Mouse (Mus musculus) gastrocnemius, adult 18-20 months (tissue): ENCODE measurements at regions not wholly inside any gene's neighbourhood (a gene's known extent, or its start where the extent isn't known, plus 50 kb on each side); places are given as distances from the start of the nearest gene placed in this dataset.

Experiments used
- DNase-seq: peaks from one replicate; pipeline ENCODE4 v3.0.0; 2021; ENCODE audit warnings: low spot score

DNA sequence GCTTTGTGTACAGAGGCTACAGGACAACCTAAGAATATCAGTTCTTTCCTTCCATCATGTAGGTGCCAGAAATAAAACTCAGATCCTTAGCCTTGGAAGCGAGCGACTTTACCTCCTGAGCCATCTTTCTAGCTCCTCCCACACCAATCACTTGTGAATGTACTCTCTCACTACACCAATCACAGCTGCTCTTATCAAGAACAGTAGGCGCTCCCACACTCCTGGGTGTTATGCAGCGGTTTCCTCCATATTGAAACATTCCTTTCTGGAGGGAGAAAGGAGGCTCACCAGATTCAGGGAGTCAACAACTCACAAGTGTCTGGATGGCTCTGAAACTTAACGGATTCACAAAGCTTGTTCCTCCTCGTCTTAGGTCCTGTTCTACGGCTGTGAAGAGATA is 168.1 kb upstream of the Arid2 start:
- DNase-seq, result no peak

DNA sequence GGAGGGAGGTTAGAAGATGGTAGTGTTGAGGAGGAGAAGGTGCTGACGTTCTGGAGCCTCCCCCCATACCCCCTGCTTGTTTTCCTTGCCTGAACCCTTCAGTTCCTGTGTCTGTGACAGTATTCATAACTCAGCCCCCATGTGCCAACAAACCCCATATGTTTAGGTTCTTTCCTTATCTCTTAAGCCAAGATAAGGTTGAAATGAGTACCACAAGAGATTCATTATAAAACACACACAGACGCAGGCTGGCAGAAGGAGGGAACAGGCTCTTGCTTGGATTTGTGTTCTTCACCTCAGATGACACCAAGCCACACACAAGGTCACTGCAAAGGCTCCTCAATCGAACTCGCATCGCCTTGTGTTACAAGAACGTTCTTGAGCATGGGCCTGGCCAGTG is 162.9 kb upstream of the Arid2 start:
- DNase-seq, result no peak

DNA sequence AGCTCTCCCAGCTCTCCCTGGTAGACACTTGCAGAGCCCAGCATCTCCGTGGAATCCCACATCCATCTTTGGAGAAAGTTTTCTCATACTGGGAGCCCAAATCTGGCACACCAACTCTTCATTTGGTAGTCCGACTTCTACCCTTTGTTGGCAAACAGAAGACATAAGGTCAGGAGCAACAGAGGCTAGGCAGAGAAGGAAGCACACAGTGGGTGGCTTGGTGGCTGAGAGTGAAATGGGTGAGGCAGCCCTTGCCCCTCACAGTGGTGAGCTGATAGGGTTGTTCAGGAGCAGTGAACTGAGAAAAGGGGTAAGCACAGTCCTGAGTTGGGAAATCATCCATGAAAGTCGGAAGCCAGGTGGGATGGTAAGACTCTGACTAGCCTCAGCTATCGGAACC is 157.6 kb upstream of the Arid2 start:
- no peak for DNase-seq

DNA sequence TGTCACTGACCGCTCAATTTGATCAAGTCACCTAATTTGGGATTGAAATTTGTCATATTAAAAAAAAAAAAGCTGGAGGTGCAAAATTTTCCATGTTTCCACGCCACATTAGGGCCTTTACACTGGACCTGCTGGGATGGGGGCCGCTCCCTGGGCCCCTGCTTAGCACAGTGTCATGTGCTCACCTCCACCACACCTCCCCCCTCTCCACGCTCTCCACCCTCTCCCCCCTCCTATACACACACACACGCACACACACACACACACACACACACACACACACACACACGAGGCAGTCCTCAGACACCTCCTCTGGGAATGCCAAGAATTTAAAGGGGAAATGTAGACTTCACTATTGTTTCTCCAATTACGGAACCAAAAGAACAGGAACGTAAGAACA is 156.8 kb upstream of the Arid2 start:
- DNase-seq, result no peak

DNA sequence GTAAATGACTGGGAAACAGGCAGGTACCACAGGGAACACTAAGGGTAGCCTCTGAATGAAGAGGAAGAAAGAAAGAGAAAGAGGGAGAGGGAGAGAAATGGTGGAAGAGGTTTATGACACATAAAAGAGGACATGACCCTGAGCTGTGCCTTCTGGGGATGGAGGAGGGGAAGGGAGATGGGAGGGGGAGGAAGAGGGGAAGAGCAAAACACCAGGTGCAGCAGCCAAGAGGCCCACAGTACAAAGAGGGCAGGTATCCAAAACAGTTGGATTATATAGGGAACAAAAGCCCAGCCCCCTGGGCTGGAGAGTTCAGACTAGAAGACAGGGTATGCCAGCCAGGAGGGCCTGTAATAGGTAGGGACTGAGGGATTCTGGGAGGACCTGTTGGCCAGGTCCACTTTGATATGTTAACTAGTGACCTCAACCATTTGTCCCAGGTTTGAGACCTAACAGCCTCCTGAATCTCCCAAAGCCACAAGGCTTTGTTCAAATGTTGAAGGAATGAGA is 155.7 kb upstream of the Arid2 start:
- DNase-seq, result no peak

DNA sequence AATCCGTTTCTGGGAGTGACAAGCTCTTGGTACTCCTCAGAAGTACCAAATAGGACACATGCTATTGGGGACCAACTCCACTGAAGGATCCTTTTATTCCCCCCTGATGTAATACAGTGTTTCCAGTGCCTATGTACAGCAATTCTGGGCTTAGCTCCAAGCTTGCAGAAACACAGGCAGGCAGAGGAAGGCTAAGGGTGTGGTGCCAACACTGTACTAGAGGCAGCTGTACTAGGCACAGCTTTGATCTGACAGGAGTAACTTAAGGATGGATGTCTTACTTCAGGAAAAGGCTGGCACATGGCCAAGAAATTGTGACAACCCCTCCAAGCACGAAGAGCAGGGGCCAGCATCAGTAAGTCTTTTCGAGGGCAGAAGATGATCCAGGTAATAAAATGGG is 154.7 kb upstream of the Arid2 start:
- DNase-seq, result peak; percentile 3

DNA sequence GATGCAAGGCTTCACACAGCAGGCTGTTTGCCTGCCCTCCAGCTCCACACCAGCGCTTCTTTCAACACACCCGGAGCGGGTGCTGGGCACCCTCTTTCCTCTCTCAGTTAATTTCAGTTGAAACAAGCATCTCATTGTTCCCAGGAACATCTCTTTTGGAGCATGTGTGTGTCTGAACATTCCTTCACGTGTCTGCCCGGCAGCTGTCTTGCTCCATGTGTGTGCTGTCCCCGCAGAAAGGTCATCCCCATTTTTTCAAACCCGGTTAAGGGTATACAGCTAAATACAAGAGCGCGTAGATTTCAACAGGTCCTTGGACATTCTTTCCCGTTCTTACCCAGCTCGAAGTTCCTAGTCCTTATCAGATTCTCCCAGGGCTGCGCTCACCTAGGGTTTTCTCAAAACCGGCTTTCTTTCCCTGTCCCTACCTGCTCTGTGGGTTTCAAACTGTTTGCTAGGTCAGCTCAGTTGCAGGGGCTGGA is 152.0 kb upstream of the Arid2 start:
- no peak for DNase-seq

DNA sequence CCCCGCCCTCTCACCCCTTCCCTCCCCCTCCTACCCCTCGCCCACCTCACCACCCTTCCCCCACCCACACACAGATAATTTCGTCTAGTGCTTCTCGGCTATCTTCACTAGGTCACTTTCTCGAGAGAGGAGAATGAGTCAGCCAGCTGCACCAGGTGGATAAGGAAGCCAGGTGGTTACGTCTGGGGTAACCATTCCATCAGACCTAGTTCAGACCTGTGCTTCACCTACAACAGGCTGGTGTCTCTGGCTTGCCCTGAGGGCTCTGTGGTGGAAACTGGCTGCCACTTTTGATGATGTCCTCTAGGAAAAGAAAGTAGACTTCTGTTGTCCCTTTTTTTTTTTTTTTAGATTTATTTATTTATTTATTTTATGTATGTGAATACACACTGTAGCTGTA is 151.5 kb upstream of the Arid2 start:
- no peak for DNase-seq

DNA sequence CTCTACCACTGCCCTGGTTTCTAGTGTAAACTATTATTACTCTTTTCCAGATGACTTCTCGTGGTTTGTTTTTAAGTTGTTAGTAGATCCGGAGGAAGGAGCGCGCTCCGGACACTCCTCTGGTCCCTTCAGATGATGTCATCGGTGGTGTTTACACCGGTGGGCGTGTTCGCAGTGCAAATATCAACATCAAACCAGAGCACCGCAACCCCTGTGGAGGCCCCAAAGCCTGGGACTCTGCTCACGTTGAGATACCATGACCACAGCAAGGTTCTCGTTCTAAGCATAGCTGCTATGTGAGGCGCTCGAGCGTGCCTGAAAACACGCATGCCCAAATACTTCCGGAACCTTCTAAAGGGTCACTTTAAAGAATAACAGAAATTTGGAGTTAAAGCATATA is 149.8 kb upstream of the Arid2 start:
- DNase-seq, result no peak

DNA sequence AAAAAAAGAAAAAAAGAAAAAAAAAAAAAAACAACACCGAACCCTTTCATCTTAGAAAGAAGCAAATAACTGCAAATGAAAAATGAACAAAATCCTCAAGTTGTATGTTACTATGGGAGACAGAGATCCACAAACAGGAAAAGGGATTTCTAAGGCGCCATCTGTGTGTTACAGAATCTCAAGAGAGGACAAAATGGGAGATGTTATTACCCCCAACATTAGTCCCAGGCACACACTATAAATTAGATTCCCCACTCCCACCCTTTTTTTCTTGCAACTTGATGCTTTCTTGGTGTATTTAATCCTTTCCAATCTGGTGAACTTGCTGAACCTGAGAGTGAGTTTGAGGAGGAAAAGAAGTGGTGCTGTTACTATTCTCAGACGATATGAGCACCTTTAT is 149.4 kb upstream of the Arid2 start:
- no peak for DNase-seq

DNA sequence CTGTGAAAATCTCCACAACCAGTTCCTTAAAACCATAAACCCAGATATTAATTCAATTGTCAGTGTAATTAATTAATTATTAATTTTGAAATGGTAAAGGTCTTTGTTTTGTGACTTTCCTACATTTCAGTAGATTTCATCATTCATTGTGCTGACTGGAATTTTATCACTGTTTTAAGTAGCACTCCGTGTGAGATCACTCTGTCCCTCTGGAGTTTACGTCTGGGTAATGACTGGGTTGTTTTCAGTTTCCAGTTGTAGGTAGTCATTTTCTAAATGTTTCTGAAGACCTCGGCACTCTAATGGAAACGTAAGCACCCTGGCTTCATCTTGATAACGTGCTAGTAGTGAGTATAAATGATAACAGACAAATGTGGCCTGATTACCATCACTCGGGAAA is 133.8 kb upstream of the Arid2 start:
- no peak for DNase-seq

DNA sequence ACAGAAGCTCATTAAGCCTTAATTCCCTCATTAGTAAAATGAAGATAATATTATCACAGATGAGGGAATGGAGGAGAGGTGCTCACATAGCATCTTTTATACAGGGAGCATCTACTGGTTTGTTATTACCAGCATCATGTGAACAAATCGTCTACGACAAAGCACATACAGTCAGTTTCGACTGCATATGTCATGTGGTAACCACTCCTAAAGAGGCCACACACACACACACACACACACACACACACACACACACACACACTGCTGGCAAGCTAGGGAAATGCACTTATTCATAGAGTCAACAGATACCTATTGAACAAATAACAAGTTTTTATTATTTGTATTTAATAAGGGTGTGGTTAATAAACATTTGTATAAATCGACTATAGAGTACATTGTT is 129.0 kb upstream of the Arid2 start:
- DNase-seq, result no peak

DNA sequence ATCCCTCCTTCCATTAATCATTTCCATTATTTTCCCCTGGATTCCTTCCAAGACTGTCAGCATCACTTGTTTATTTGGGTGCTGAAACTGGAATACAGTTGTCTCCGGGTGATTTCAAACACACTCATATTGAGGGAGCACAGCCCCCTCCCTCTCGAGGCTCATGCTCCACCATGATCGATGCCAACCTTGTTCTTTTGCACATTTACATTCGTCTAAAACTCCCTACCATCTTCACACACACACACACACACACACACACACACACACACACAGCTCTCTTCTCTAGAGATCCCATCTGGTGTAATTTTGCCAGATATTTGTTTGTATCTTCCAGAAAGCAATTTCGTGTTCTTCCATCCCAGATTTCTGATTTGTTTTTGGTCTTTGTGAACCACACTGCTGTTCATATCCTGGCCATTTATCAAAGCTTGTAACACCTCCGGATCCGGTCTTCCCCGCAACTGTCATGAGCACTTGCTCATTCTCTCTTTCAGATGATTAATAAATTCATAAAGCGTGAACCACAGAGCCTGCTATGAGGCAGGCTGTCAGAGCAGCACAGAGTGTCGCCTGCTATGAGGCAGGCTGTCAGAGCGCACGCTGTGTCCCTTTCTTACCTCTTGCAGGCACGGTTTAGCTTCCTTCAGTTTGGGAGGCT is 122.4 kb upstream of the Arid2 start:
- no peak for DNase-seq

DNA sequence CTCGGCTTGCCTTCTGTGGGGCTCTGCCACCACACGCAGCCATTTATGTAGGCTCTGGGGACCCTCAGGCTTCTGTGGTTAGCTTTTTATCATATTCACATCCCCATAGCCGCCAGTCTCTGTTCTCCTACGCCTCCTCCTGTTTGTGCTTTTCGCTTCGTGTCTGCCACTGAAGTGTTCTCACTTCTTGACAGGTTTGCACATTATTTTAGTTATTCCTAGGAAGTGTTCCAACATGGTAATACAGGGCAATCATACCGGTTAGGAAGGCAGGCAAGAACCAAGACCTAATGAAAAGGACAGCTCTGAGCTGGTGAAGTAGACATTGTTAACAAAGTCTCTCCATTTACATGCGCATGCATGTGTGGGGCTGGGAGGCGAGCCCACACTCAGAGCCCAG is 120.1 kb upstream of the Arid2 start:
- DNase-seq, result no peak

DNA sequence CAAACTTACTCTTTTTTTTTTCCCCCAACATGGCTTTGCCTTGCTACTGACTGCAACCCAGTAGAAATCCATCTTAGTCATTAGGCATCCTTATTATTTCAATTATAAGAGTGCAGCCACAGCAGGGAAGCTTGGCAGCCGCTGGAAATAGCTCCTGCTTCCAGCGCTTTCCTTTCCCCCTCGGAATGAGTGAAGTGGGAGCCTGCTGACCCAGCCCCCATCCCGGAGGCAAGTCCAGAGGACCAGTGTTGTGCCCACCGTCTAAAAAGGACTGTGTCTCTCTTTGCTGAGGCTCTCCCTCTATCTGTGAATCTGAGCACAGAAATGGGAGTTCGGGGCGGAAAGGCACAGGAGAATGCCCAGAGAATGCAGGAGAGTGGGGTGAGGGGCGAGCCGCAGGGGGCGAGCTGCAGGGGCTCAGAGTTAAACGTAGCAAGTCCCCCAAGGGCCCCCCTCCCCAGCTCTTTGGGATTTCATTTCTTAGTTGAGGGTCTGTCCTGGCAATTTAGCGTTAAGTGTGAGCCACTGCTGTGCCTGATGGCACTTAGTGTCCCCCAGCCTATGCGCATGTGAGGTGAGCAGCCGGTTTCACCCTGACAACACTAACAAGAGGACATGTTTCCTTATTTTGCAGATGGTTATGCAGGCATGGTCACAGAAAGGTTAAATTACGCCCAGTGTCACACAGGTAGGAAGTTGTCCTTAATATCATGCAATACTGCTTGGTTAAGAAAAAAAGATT is 117.4 kb upstream of the Arid2 start:
- DNase-seq, result no peak

DNA sequence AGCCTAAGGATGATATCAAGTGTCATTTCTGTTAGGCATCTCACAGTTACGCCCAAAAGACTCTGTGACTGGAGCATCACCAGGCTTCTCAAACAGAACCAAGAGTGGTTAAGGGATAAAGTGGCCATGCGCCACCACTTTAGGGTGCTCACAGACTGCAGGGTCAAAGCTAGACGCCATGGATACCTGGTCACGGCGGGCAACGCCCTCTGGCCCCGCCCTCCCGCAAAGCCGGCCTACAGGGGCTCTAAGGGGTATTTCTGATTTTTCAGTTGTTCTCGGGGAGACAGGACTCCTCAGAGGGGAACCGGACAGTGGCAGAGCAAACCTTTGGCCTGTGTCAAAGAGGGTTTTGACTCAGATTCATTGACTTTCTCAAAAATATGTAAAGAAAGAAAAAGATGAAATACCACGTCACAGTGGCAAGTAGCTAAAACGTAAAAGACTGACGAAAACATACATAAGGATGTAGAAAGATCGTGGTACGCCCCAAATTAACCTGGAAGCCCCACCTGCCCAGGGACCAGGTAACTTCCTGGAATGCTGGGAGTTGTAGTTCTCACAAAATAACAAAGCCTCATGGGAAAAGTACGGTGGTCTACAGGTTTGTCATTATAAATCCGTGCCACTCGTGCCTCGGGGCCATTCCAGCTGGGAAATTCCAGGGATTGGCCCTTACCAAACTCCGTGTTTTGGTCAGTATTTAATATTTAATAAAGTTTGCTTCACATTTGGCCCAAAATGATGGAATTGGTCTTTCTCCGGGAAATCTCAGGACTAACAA is 116.1 kb upstream of the Arid2 start:
- no peak for DNase-seq

DNA sequence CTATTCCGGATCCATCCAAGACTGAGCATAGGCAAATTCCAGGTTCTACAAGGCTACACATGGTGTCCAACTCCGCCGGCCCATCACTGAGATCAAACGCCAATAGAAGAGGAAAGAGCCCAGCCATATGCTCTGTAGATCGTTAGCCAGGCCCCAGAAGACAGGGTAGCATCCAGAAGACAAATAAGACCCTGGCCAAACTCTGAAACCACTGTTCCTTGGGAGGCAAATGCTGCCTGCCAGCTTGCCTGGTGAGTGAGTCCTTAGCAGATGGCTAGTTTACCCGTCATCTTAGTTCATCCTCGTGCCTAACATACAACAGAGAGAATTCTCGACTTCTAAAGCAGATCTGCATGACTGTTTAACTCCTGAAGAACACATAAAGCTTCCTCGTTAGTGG is 109.4 kb upstream of the Arid2 start:
- no peak for DNase-seq

DNA sequence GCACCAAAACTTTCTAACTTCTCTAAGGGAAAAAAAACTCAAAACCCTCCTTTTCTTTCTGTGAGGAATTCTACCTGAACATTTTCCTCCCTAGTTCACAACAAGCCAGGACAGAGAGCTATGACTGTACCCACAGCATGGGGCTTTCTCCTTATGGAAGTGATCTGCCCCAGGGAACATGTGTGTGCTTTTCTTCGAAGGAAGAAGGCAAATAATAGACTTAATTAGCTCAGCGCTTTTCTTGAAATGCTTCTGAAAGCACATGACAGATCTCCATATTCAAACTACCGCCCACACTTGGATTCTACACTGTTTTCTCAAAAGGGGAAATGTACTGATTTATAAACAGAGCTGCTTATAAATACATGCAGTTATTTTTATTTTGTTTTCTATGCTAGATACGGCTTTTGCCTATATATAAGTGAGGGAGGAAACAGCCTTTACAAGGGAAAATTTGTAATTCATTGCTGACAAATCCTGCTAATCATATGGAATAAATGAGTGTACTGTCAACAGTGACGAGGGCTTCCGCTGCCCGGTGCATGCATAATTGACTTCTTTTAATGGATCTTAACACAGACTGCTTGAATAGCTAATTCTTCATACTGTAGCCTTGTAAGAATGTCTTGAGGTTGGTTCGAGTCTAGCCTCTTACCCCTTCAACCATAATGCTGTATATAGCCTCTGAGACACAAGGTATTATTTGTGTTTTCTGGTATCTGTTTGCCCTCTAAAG is 108.8 kb upstream of the Arid2 start:
- DNase-seq, result no peak

DNA sequence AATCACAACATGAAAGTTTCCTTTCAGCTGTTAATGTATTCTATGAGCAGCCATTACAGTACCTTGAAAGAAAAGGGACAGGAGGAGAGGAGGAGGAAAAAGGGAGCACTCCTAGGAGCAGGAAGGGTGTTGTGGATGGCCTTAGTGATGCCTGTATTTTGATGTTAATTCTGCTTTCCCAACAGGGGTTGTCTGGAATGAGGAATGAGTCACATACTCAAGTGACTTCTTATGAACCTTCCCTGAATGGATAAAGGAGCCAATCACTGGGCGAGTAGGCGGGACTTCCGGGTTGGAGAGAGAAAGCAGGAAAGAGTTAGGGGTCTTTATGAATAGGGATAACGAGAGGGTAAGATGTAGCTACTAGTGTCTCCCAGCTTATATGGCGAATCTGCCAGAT is 107.8 kb upstream of the Arid2 start:
- DNase-seq, result no peak

DNA sequence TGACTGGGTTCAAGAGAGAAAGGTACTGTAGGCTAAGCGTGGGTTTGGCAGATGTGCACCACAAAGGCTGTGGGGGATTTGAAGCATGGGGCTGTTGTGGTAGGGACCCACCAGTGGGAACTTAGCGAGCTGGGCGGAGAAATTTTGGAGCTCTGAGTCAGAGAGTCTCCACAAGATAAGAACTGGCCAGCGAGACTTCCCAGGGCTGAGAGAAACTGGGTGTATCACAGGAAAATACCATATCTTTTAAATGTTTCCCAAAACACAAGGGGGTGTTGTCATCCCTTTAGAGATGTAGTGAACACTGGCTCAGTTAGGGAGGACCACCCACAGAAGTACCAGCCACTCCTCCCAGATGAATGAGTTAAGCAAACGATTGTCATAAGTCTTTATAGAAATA is 107.3 kb upstream of the Arid2 start:
- no peak for DNase-seq

DNA sequence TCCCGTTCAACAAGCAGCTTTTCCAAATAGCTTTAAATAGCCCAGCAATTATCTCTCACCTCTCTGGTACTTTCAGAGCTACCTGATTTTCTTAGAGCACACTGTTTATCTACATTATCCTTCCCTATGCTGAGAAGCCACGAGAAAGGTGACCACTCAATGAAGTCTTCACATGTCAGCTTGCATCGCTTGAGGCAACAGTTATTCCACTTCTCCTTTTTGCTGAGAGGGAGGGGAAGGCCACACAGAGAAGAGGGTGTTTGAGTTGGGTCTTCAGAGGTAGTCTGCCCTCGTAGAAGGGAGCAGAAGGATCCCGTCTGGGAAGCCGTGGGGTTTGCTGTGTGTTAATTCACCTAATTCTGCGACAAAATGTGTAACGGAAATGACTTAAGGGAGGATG is 106.3 kb upstream of the Arid2 start:
- DNase-seq, result no peak

DNA sequence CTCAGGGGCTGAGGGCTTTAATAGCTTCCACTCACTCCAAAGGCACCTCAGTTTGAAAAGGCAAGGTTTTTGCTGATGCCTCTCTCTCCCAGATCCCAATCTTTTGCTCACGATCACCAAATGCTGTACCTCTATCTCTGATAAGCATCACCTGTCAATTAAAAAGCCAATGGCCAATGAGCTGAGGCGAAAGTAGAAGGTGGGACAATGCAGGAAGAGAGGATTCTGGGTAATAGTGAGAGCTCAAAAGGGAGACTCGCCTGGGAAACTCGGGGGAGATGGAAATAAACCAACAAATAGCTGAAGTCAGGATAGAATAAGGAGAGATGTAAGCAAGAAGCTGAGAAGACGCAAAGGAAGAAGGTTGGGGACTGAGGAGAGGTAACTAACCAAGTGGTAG is 105.0 kb upstream of the Arid2 start:
- no peak for DNase-seq
